12 mouse cellular contexts compared by ENCODE assay signal in the genomic region with DNA sequence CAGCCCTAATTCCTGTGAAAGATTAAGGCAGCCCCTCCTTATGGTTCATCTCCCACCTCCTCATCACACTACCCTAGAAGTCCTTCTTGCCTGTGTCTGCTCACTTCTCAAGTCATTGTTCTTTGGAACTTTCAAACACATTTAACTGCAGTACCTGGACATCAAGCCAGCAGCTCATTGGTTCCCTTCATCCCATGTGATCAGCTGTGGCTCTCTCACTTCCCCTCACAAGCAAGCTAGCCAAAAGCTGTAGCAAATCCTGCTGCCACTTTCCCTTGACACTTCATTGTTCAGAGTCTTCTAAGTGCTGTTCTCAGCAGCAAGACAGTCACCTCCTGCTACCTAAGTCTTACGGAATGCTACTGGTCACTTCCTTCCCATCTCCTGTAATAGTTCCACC.
"Had no signal": no experiment of that assay in that cellular context is flagged by ENCODE, and none has a peak within 500 bp of the region (broad histone marks: within the 10 kb centered on the region; RNA-seq: fewer than 3 reads in every experiment).

No protein-coding gene starts in this region.

- H3K4me3 ChIP-seq: layer of hippocampus, adult 2 months; limb, embryonic 13.5 days; midbrain, embryonic 13.5 days; stomach, embryonic 15.5 days had no signal

- H3K27ac ChIP-seq: layer of hippocampus, adult 2 months; limb, embryonic 13.5 days; liver, embryonic 14.5 days; midbrain, embryonic 13.5 days; stomach, embryonic 15.5 days had no signal

- H3K4me1 ChIP-seq: limb, embryonic 13.5 days; midbrain, embryonic 13.5 days; stomach, embryonic 15.5 days had no signal

- H3K9ac ChIP-seq: limb, embryonic 13.5 days; liver, embryonic 14.5 days; lung, embryonic 14.5 days; midbrain, embryonic 13.5 days; stomach, embryonic 15.5 days had no signal

- ATAC-seq: midbrain, embryonic 13.5 days had no signal

- DNase-seq: kidney, adult 11 months; kidney, adult 9 months; kidney, postnatal 10 days; kidney, postnatal 4 days; left cerebral cortex, postnatal 4 days; lung, embryonic 14.5 days; right cerebral cortex, postnatal 25 days had no signal

- H3K27me3 ChIP-seq: limb, embryonic 13.5 days; midbrain, embryonic 13.5 days; stomach, embryonic 15.5 days had no signal

- H3K9me3 ChIP-seq: limb, embryonic 13.5 days; midbrain, embryonic 13.5 days; stomach, embryonic 15.5 days had no signal

- H3K4me2 ChIP-seq: limb, embryonic 13.5 days; lung, embryonic 14.5 days; midbrain, embryonic 13.5 days; stomach, embryonic 15.5 days had no signal
